Mouse (Mus musculus) embryonic facial prominence, embryonic 13.5 days (tissue): Measurements from ENCODE around the gene Runx1. TPM values are rescaled to one million over a fixed set of nuclear protein-coding genes. Genes with fewer than 3 reads are reported as not detected.

Source experiments
- ATAC-seq: fragments of 200-750 bp; cut with Nextera tagmentation; 2 replicates; pipeline ENCODE4 v1.8.0; 2017; ENCODE audit warnings: low read depth; ENCODE audit not compliant: insufficient number of reproducible peaks, insufficient read depth, low FRiP score, low TSS enrichment
- H3K27ac ChIP-seq: fragments of 300-500 bp; sonication (generic); 2 replicates; pipeline ENCODE4 v1.5.1; 2015; ENCODE audit warnings: moderate library complexity, mild to moderate bottlenecking, inconsistent platforms
- H3K27me3 ChIP-seq: fragments of 300-500 bp; sonication (generic); 2 replicates; pipeline ENCODE4 v1.6.1; 2015; ENCODE audit warnings: mild to moderate bottlenecking, inconsistent platforms
- H3K36me3 ChIP-seq: fragments of 300-500 bp; sonication (generic); 2 replicates; pipeline ENCODE4 v1.6.1; 2015; ENCODE audit warnings: mild to moderate bottlenecking, inconsistent platforms
- H3K4me1 ChIP-seq: fragments of 300-500 bp; sonication (generic); 2 replicates; pipeline ENCODE4 v1.6.1; 2015; ENCODE audit warnings: inconsistent platforms
- H3K4me2 ChIP-seq: fragments of 300-500 bp; sonication (generic); 2 replicates; pipeline ENCODE4 v1.6.1; 2015; ENCODE audit warnings: moderate library complexity, mild to moderate bottlenecking, inconsistent platforms
- H3K4me3 ChIP-seq: fragments of 300-500 bp; sonication (generic); 2 replicates; pipeline ENCODE4 v1.5.1; 2015; ENCODE audit warnings: mild to moderate bottlenecking, inconsistent platforms
- H3K9ac ChIP-seq: fragments of 300-500 bp; sonication (generic); 2 replicates; pipeline ENCODE4 v1.6.1; 2015; ENCODE audit warnings: mild to moderate bottlenecking, inconsistent platforms
- H3K9me3 ChIP-seq: fragments of 300-500 bp; sonication (generic); 2 replicates; pipeline ENCODE4 v1.6.1; 2016; ENCODE audit warnings: inconsistent platforms
- WGBS: fragments of 180-500 bp; shearing (Covaris S2); methylation state at CpG from one replicate; pipeline ENCODE4 v1.1.7; 2015; ENCODE audit warnings: mixed read lengths; 5-methylcytosine and 5-hydroxymethylcytosine counted together
- polyA plus RNA-seq: library from polyadenylated mRNA; unstranded; fragments of >200 nt; fragmentation: Nextera tagmentation; extraction: Ambion mirVana; gene quantifications from 2 replicates; pipeline ENCODE4 v1.2.1, GENCODE M21; 2015

Gene Runx1
- polyA plus RNA-seq, 1 experiment from 2014 or later, result 19.3 TPM

DNA sequence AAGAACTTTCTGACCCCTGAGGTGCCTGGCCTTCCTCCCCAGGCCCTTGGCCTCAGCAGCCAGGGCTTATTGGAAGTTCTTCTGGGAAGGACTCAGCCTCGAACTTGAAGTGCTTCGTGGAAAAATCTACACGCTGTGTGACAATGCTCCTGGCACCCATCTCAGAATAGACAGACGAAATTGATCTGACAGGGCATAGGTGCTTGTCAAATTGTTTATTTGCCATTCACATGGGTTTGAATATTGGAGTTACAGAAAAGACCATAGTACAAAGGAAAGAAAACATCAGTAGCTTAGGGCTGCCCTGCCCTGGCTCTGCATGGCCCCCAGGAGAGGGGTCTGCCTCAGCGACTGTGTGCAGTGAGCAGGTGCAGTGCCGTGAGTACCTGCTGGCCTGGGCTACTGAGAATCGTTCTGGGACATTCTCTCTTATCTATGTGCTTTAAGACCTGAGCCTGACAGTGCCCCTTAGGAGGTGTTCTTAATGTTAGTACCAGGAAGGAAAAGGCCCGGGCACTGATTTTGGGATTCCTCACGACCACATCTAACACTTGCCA, 224.6 kb downstream of the Runx1 start:
- Histone ChIP-seq H3K27me3 (peaks cover 21% of the 10 kb centered on the region), H3K9ac (no peak overlapping the region), H3K9me3 (no peaks in the 10 kb centered on the region), H3K27ac (no peak overlapping the region), H3K4me1 (peaks cover 28% of the 10 kb centered on the region), H3K4me2 (no peak overlapping the region), H3K36me3 (peaks cover 9% of the 10 kb centered on the region; the same call in 1 of the 2 replicates), H3K4me3 (no peak overlapping the region)
- ATAC-seq, result no peak
- 64% methylated on average over 9 of the region's 9 CpGs for WGBS

DNA sequence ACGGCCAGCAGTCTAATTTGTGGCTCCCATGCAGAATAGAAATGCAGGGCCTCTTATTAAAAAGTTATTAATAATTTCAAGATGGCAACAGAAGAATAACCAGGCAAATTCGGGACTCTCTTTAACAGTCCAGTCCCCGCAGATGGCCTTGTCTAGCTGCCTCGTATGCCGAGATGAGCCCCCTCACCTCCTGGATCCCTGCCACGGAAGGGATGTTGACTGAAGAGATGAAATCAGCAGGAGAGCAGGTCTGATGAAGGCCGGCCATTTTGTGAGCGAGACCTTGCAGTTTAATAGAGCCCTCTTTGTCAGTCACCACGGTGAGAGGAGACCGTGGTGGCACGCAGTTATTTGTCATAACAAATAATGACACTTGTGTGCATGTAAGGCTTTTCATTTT, 226.5 kb downstream of the Runx1 start:
- 75% methylated on average over 11 of the region's 11 CpGs for WGBS

DNA sequence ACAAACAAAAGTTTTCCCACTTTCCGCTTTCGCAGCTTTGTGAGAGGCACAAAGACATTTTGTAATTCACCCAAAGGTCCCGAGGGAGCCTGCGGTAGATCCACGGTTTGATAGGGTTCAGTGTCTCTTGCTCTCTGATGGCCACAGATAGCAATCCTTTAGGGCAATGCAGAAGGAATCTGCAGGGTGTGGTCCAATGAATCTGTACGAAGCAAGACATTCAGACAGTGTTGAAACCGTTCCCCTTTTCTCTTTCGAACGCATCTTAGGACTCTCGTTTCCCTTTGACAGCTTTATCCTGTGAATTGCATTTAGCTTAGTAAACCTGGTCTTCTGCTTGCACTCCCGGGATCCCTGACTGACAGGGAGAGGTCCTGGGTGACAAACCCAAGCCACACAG, 228.3 kb downstream of the Runx1 start:
- 40% methylated on average over 11 of the region's 11 CpGs for WGBS
- ATAC-seq, result no peak
- Histone ChIP-seq H3K4me1 (peaks cover 25% of the 10 kb centered on the region), H3K4me2 (peak overlapping the region; percentile 24; the same call in 1 of the 2 replicates), H3K4me3 (no peak overlapping the region), H3K27me3 (peaks cover 12% of the 10 kb centered on the region), H3K27ac (no peak overlapping the region), H3K9ac (no peak overlapping the region), H3K36me3 (no peaks in the 10 kb centered on the region), H3K9me3 (no peaks in the 10 kb centered on the region)

More for the DNA sequence above, 226.5 kb downstream of the Runx1 start:
- peaks cover 22% of the 10 kb centered on the region for H3K4me1 ChIP-seq
- H3K9ac ChIP-seq, result no peak overlapping the region
- no peak overlapping the region for H3K27ac ChIP-seq
- peaks cover 12% of the 10 kb centered on the region for H3K27me3 ChIP-seq
- no peaks in the 10 kb centered on the region; the same call in 1 of the 2 replicates for H3K36me3 ChIP-seq
- H3K9me3 ChIP-seq, result no peaks in the 10 kb centered on the region
- no peak overlapping the region for H3K4me2 ChIP-seq
- H3K4me3 ChIP-seq, result no peak overlapping the region
- ATAC-seq, result no peak

- H3K27ac ChIP-seq, result no peak overlapping the region
- H3K27me3 ChIP-seq, result peaks cover 9% of the 10 kb centered on the region
- no peak overlapping the region for H3K4me3 ChIP-seq
- ATAC-seq, result no peak
- H3K36me3 ChIP-seq, result no peaks in the 10 kb centered on the region
- H3K4me1 ChIP-seq, result peaks cover 19% of the 10 kb centered on the region
- no peaks in the 10 kb centered on the region for H3K9me3 ChIP-seq
- H3K9ac ChIP-seq, result no peak overlapping the region
- peak overlapping the region; percentile 7; the same call in 1 of the 2 replicates for H3K4me2 ChIP-seq
- 30% methylated on average over 6 of the region's 6 CpGs for WGBS
Observed at GRCm38 (mm10) chr16:92592207-92592606, 233.7 kb downstream of the Runx1 start.

DNA sequence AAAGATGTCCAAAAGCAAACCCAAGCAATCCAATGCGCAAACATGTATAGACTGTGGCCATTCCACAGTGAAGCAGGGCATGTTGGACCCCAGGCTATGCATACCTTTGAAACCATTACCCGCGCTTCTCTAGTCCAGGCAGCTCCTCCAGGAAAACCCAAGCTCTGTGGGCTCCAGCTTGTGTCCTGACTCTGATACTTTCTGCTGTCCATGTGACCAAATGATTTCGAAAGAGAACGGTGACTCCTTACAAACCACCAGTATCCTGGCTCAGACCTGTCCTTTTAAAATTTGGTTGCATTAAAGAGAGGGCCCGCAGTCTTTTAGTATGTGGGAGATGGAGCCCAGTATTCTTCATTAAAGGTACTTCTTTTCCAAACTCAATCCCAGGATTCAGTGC, 234.2 kb downstream of the Runx1 start:
- 82% methylated on average over 6 of the region's 6 CpGs for WGBS
- no peak overlapping the region for H3K4me2 ChIP-seq
- H3K4me3 ChIP-seq, result no peak overlapping the region
- no peaks in the 10 kb centered on the region for H3K9me3 ChIP-seq
- ATAC-seq, result no peak
- H3K36me3 ChIP-seq, result no peaks in the 10 kb centered on the region
- H3K27me3 ChIP-seq, result peaks cover 5% of the 10 kb centered on the region
- H3K27ac ChIP-seq, result no peak overlapping the region
- peaks cover 18% of the 10 kb centered on the region for H3K4me1 ChIP-seq
- no peak overlapping the region for H3K9ac ChIP-seq

DNA sequence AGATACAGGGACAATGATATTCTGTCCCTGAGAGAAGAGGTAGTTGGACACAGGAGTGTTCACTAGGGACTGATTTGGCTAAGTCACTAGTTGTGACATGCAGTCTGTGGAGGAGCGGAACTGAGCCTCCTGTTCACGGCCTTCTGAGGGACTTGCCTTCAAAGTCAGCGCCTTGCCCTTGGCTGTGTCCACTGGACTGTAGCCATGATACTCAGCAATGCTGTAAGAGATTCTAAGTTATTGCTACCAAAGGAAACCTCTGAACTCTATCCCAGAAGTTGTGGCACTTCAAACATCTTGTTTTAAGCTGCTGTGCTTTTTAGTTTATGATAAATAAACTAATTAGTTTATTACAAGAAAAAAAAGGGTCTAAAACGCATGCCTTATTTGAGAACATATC, 238.1 kb downstream of the Runx1 start:
- H3K27me3 ChIP-seq, result no peaks in the 10 kb centered on the region
- no peak for ATAC-seq
- H3K27ac ChIP-seq, result no peak overlapping the region
- no peaks in the 10 kb centered on the region for H3K36me3 ChIP-seq
- WGBS, result 83% methylated on average over 4 of the region's 4 CpGs
- no peak overlapping the region for H3K4me3 ChIP-seq
- H3K9ac ChIP-seq, result no peak overlapping the region
- H3K9me3 ChIP-seq, result no peaks in the 10 kb centered on the region
- no peak overlapping the region for H3K4me2 ChIP-seq
- H3K4me1 ChIP-seq, result peaks cover 13% of the 10 kb centered on the region

GRCm38 (mm10) chr16:92581767-92582166, 244.2 kb downstream of the Runx1 start:
- H3K4me3 ChIP-seq, result no peak overlapping the region
- ATAC-seq, result peak; percentile 56; the same call in 1 of the 2 replicates
- no peak overlapping the region for H3K9ac ChIP-seq
- no peaks in the 10 kb centered on the region for H3K36me3 ChIP-seq
- H3K9me3 ChIP-seq, result no peaks in the 10 kb centered on the region
- 44% methylated on average over 10 of the region's 10 CpGs for WGBS
- H3K27ac ChIP-seq, result peak overlapping the region; percentile 57
- H3K4me2 ChIP-seq, result peak overlapping the region; percentile 40
- H3K4me1 ChIP-seq, result peaks cover 25% of the 10 kb centered on the region
- H3K27me3 ChIP-seq, result no peaks in the 10 kb centered on the region

- H3K9me3 ChIP-seq, result no peaks in the 10 kb centered on the region
- peak overlapping the region; percentile 48; the same call in 1 of the 2 replicates for H3K27ac ChIP-seq
- no peaks in the 10 kb centered on the region for H3K27me3 ChIP-seq
- no peak overlapping the region for H3K4me2 ChIP-seq
- peaks cover 32% of the 10 kb centered on the region for H3K4me1 ChIP-seq
- no peak for ATAC-seq
- H3K4me3 ChIP-seq, result no peak overlapping the region
- WGBS, result 62% methylated on average over 10 of the region's 10 CpGs
- no peaks in the 10 kb centered on the region for H3K36me3 ChIP-seq
- no peak overlapping the region for H3K9ac ChIP-seq
Observed at GRCm38 (mm10) chr16:92580981-92581380, 245.0 kb downstream of the Runx1 start.

- Histone ChIP-seq H3K27me3 (no peaks in the 10 kb centered on the region), H3K4me2 (no peak overlapping the region), H3K9me3 (no peaks in the 10 kb centered on the region), H3K9ac (no peak overlapping the region), H3K36me3 (no peaks in the 10 kb centered on the region), H3K4me3 (no peak overlapping the region), H3K27ac (no peak overlapping the region), H3K4me1 (peaks cover 32% of the 10 kb centered on the region)
- ATAC-seq, result no peak
- WGBS, result 73% methylated on average over 7 of the region's 7 CpGs
Observed at GRCm38 (mm10) chr16:92578915-92579653, 246.9 kb downstream of the Runx1 start.

- 77% methylated on average over 9 of the region's 9 CpGs for WGBS
- H3K4me3 ChIP-seq, result no peak overlapping the region
- no peak overlapping the region for H3K4me2 ChIP-seq
- H3K27me3 ChIP-seq, result no peaks in the 10 kb centered on the region
- no peak for ATAC-seq
- no peaks in the 10 kb centered on the region for H3K36me3 ChIP-seq
- peak overlapping the region; percentile 1; the same call in 1 of the 2 replicates for H3K27ac ChIP-seq
- peaks cover 28% of the 10 kb centered on the region for H3K4me1 ChIP-seq
- H3K9ac ChIP-seq, result no peak overlapping the region
- no peaks in the 10 kb centered on the region for H3K9me3 ChIP-seq
Observed at GRCm38 (mm10) chr16:92577381-92577780, 248.6 kb downstream of the Runx1 start.

DNA sequence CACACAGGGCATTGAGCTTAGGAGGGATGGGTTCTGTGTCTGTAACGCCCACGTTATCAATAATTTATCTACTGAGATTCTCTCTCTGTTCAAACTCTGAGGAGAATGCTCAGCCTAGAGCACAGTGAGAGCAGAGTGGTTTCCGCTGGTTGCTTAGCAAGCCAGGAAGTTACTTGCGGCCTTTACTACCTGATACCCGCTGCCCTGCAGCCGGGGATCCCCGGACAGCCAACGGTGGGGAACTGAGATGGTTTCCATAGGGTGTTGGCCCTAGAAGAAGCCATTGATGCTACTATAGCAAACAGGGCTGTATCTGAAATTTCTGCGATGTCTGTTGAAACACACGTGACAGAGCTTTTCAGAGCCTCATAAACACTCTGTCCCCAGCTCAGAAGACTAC, 250.2 kb downstream of the Runx1 start:
- no peak for ATAC-seq
- H3K4me3 ChIP-seq, result no peak overlapping the region

GRCm38 (mm10) chr16:92573193-92573592, 252.8 kb downstream of the Runx1 start:
- H3K9ac ChIP-seq, result no peak overlapping the region
- no peaks in the 10 kb centered on the region for H3K9me3 ChIP-seq
- H3K27ac ChIP-seq, result no peak overlapping the region
- H3K4me2 ChIP-seq, result no peak overlapping the region
- WGBS, result 54% methylated on average over 4 of the region's 4 CpGs
- peaks cover 9% of the 10 kb centered on the region; the same call in 1 of the 2 replicates for H3K4me1 ChIP-seq
- H3K27me3 ChIP-seq, result no peaks in the 10 kb centered on the region
- no peak overlapping the region for H3K4me3 ChIP-seq
- H3K36me3 ChIP-seq, result no peaks in the 10 kb centered on the region
- ATAC-seq, result no peak

More for the DNA sequence above, 250.2 kb downstream of the Runx1 start:
- H3K36me3 ChIP-seq, result no peaks in the 10 kb centered on the region
- no peak overlapping the region for H3K4me2 ChIP-seq
- no peak overlapping the region for H3K9ac ChIP-seq
- no peaks in the 10 kb centered on the region for H3K27me3 ChIP-seq
- peaks cover 13% of the 10 kb centered on the region for H3K4me1 ChIP-seq
- no peak overlapping the region for H3K27ac ChIP-seq
- 76% methylated on average over 10 of the region's 10 CpGs for WGBS
- H3K9me3 ChIP-seq, result no peaks in the 10 kb centered on the region
